Mouse (Mus musculus) layer of hippocampus, postnatal 10 days (tissue): ENCODE data around the gene Kat7. TPM values are rescaled to one million over a fixed set of nuclear protein-coding genes. Genes with fewer than 3 reads are reported as not detected.

Source experiments
- DNase-seq, 2 experiments: peaks; one replicate each; pipeline ENCODE4 v3.0.0; 2021; ENCODE audit warnings: low spot score in 2 of 2
- long read RNA-seq: library from polyadenylated mRNA; stranded (forward); transcript quantifications from one replicate; pipeline ENCODE4 v2.0.0, GENCODE M21; 2023
- total RNA-seq, 2 experiments: library from RNA; stranded (reverse); gene quantifications; 2 replicates each; pipeline ENCODE4 v1.2.3; 2021

Gene Kat7
- total RNA-seq, result 10 to 100 TPM; 59.2 to 63.1 TPM
- long read RNA-seq, transcript Kat7-204 (14 exons, 3,470 nt), result major isoform, 6 of 19 reads
- long read RNA-seq, partial matches to known transcripts, result 2 of 19 reads
- long read RNA-seq, other reads (novel, unspliced or antisense), result 11 of 19 reads

GRCm38 (mm10) chr11:95310007-95310647 lies at the start of gene Kat7:
TSS of gene Kat7 (minus strand) at chr11:95310246.
- peak; percentile 95 to 96 for DNase-seq

- DNase-seq, result no peak
Observed at GRCm38 (mm10) chr11:95358263-95358662, 48.2 kb upstream of the Kat7 start.

GRCm38 (mm10) chr11:95356469-95357273 lies 46.6 kb upstream of the Kat7 start:
- peak in 1 of 2 experiments; percentile 47 for DNase-seq

GRCm38 (mm10) chr11:95356039-95356438 lies 46.0 kb upstream of the Kat7 start:
- DNase-seq, result no peak

- DNase-seq, result no peak
Observed at GRCm38 (mm10) chr11:95355661-95356011, 45.6 kb upstream of the Kat7 start.

- DNase-seq, result no peak
Observed at GRCm38 (mm10) chr11:95354945-95355660, 45.1 kb upstream of the Kat7 start.

- DNase-seq, result no peak
Observed at GRCm38 (mm10) chr11:95354228-95354944, 44.3 kb upstream of the Kat7 start.

GRCm38 (mm10) chr11:95353226-95353625 lies 43.2 kb upstream of the Kat7 start:
- no peak for DNase-seq

- no peak for DNase-seq
Observed at GRCm38 (mm10) chr11:95352686-95353085, 42.6 kb upstream of the Kat7 start.

GRCm38 (mm10) chr11:95350960-95351359 lies 40.9 kb upstream of the Kat7 start:
- no peak for DNase-seq

- DNase-seq, result no peak
Observed at GRCm38 (mm10) chr11:95350289-95350688, 40.2 kb upstream of the Kat7 start.

GRCm38 (mm10) chr11:95344181-95344580 lies 34.1 kb upstream of the Kat7 start:
- no peak for DNase-seq

GRCm38 (mm10) chr11:95343180-95343579 lies 33.1 kb upstream of the Kat7 start:
- no peak for DNase-seq

GRCm38 (mm10) chr11:95340664-95341063 lies 30.6 kb upstream of the Kat7 start:
- no peak for DNase-seq

- no peak for DNase-seq
Observed at GRCm38 (mm10) chr11:95340259-95340658, 30.2 kb upstream of the Kat7 start.

- DNase-seq, result no peak
Observed at GRCm38 (mm10) chr11:95339471-95340021, 29.5 kb upstream of the Kat7 start.

- DNase-seq, result no peak
Observed at GRCm38 (mm10) chr11:95337846-95338342, 27.8 kb upstream of the Kat7 start.

- DNase-seq, result peak; percentile 34 to 45
Observed at GRCm38 (mm10) chr11:95337129-95337813, 27.2 kb upstream of the Kat7 start.

GRCm38 (mm10) chr11:95336568-95337128 lies 26.6 kb upstream of the Kat7 start, which contains the start of gene Fam117a:
TSS of gene Fam117a (plus strand) at chr11:95337018.
- DNase-seq, result peak; percentile 66 to 77
